Mouse (Mus musculus) frontal cortex, postnatal 36 days (tissue): ENCODE data around the gene Pbx3.

Experiments used
- DNase-seq, 2 experiments: peaks; one replicate each; pipeline ENCODE4 v3.0.0; 2022; ENCODE audit warnings: low spot score in 2 of 2

Gene Pbx3

GRCm38 (mm10) chr2:34225470-34225869 is 147.5 kb downstream of the Pbx3 start:
- DNase-seq = no peak

- DNase-seq = no peak
These were observed 151.5 kb downstream of the Pbx3 start for GRCm38 (mm10) chr2:34221477-34221876.

- DNase-seq = no peak
These were observed 153.8 kb downstream of the Pbx3 start for GRCm38 (mm10) chr2:34219150-34219549.

GRCm38 (mm10) chr2:34217596-34217995 is 155.3 kb downstream of the Pbx3 start:
- DNase-seq = no peak

- peak in 1 of 2 experiments; percentile 43 for DNase-seq
These were observed 157.4 kb downstream of the Pbx3 start for GRCm38 (mm10) chr2:34215496-34215895.

GRCm38 (mm10) chr2:34212418-34212817 is 160.5 kb downstream of the Pbx3 start:
- peak in 1 of 2 experiments; percentile 67 for DNase-seq

GRCm38 (mm10) chr2:34204797-34205196 is 168.1 kb downstream of the Pbx3 start:
- no peak for DNase-seq

GRCm38 (mm10) chr2:34204325-34204724 is 168.6 kb downstream of the Pbx3 start:
- DNase-seq = no peak

GRCm38 (mm10) chr2:34193870-34194820 is 178.8 kb downstream of the Pbx3 start:
- DNase-seq = no peak

- peak in 1 of 2 experiments; percentile 19 for DNase-seq
These were observed 179.7 kb downstream of the Pbx3 start for GRCm38 (mm10) chr2:34193276-34193675.

- DNase-seq = no peak
These were observed 185.6 kb downstream of the Pbx3 start for GRCm38 (mm10) chr2:34187366-34187765.

GRCm38 (mm10) chr2:34181600-34181999 is 191.3 kb downstream of the Pbx3 start:
- DNase-seq = no peak

GRCm38 (mm10) chr2:34179299-34179698 is 193.6 kb downstream of the Pbx3 start:
- no peak for DNase-seq

- DNase-seq = no peak
These were observed 194.3 kb downstream of the Pbx3 start for GRCm38 (mm10) chr2:34178653-34179052.

- no peak for DNase-seq
These were observed 202.5 kb downstream of the Pbx3 start for GRCm38 (mm10) chr2:34170424-34170823.

- no peak for DNase-seq
These were observed 203.3 kb downstream of the Pbx3 start for GRCm38 (mm10) chr2:34169626-34170025.

- DNase-seq = no peak
These were observed 204.8 kb downstream of the Pbx3 start for GRCm38 (mm10) chr2:34168191-34168590.

GRCm38 (mm10) chr2:34162484-34162883 is 210.5 kb downstream of the Pbx3 start:
- DNase-seq = no peak

GRCm38 (mm10) chr2:34157746-34158145 is 215.2 kb downstream of the Pbx3 start:
- no peak for DNase-seq

GRCm38 (mm10) chr2:34154833-34155232 is 218.1 kb downstream of the Pbx3 start:
- no peak for DNase-seq

- DNase-seq = no peak
These were observed 219.6 kb downstream of the Pbx3 start for GRCm38 (mm10) chr2:34153336-34153735.

GRCm38 (mm10) chr2:34150560-34150959 is 222.4 kb downstream of the Pbx3 start:
- no peak for DNase-seq

- no peak for DNase-seq
These were observed 224.7 kb downstream of the Pbx3 start for GRCm38 (mm10) chr2:34148214-34148613.
